Mouse (Mus musculus) frontal cortex, postnatal 25 days (tissue): ENCODE results near the gene P4ha1.
"Not testable (repeated sequence)": the region's sequence is repeated elsewhere in the genome, so short reads cannot be mapped to it uniquely, and the experiment has no call there.

Experiments used
- DNase-seq, 2 experiments: peaks; one replicate each; pipeline ENCODE4 v3.0.0; 2022; ENCODE audit warnings: low spot score in 2 of 2

The P4ha1 gene

DNA sequence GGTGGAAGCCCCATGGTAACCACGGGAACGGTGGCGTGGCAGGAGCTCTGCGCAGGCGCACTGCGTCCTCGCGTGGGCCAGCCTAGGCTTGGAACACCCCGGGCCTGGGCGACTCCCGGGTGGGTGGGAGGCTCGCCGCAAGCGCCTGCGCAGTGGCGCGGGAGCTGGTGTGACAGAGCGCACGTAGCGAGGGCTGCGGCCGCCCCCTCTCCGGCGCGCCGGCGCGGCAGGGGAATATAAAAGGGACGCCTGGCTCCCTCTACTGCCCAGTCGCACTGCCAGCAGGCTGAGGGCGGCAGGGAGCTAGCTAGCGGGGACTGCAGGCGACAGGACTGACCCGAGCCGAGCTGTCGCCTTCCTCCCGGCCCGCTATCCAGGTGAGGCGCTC, at the start of gene P4ha1:
Gene P4ha1, plus strand, starts transcription at position 197 of the 388 bp plus-strand sequence.
- peak; percentile 98 for DNase-seq

DNA sequence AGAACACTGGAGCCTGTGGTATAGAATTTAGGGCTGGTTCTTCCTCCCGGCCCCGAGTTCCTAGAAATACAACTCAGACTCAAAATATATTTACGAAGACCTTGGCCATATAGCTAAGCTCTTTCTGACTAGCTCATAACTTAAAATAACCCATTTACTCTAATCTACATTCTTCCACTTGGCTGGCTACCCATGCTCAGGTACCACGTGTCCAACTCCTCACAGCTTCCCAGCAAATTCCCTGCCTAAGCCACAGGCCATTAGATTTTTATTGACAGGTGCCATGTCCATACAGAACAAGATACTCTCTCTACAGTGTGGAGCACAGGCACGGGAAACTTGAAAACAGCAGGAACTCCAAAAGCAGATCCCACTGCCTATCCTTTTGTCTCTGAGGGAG, 47.4 kb upstream of the P4ha1 start:
- no peak for DNase-seq

GRCm38 (mm10) chr10:59277116-59277515, 46.0 kb upstream of the P4ha1 start:
- DNase-seq, result no peak

DNA sequence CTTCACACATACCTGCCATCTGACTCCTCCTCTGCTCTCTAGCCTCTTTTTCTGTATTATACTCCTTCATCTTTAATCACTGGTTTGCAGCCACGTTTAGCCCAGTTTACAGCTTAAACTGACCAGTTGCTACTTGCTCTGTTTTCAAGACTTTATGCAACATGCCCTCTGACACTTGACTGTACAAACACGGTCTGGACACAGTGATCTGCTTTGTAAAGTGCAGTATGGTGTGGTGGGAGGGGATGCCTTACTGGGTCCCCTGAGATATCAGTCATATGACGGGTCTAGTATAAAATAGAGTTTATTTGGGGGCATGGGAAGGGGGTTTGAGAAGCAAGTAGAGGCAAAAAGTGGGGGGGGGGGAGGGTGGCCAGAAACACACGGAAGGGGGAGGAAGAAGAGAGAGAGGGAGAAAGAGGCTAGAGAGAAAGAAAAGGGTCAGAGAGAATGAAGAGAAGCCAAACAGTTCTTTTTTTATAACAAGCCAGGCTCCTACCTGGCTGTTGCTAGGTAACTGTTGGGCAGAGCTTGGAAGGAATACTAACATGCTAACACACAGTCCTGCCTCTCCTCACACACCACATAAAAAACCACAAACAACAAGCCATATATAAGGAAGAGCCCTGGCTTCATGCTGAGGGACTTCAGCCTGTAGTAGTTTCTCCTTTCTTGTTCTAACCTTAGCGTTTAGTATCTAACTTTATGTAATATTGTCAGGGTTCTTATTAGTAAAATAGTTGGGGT, 45.2 kb upstream of the P4ha1 start:
- DNase-seq, result no peak

DNA sequence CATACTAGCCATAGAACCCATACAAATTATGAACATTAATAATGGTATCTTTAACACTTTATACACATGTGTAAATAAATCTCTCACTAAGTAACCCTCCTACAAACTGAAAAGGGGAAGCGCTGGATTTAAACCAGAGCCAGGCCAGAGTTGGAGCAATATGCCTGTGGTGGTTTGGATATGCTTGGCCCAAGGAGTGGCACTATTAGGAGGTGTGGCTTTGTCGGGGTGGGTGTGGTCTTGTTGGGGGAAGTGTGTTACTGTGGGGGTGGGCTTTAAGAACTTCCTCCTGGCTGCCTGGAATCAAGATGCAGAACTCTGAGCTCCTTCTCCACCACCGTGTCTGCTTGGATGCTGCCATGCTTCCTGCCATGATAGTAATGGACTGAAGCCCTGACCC, 39.9 kb upstream of the P4ha1 start:
- no peak for DNase-seq

- no peak for DNase-seq
Measured at GRCm38 (mm10) chr10:59283749-59284148, 39.3 kb upstream of the P4ha1 start.

DNA sequence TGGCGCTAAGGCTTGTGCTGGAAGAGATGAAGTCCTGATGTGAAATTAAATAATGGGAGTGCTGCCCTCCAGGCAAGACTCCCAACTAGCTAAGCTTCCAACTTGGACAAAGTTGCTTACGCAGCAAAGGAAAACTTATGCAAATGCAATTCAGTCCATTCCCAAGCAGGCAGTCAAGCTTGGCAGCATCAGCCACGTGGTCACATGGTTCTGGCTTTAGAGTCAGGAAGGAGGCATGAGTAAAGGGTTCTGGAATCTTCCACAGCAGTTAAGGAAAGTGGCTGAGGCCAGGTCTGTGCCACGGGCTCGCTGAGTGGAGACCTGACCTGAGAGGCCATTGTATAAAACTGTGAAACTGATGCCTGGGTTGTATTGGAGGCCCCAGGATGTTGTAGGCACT, 37.6 kb upstream of the P4ha1 start:
- no peak for DNase-seq

- no peak for DNase-seq
Measured at GRCm38 (mm10) chr10:59287251-59287650, 35.8 kb upstream of the P4ha1 start.

DNA sequence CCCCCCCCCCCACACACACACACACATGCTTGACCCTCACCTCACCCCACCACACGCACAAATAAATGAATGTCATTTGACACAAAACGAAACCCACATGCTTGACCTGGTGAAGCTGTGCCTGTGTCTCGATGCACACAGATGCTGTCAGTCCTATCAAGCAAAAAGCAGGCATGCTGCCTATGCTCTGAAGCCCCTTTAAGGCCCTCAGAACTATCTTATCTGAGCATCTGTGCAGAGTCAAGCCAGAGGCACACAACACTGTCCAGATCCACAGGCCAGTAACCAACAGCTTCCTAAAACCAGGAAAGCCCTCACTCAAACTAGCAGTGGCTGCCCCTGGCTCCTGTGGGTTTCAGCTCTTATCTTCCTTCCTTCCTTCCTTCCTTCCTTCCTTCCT, 35.4 kb upstream of the P4ha1 start:
- no peak for DNase-seq

DNA sequence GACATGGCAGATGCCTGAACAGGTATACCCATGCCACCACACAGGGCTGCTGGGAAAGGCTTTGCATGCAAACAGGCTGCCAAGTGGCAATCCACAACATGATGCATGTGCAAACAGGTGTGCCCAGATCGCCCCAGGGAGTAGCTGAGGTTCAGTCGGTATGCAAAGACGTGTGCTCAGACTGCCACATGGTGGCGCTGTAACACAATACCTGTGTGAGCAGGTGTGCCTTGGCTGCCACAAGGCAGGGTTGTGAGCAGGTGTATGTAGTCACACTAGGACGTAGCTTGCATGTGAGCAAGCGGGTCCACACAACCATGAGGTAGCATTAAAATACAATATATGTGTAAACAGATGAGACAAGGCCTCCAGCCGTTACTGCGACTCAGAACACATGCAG, 34.0 kb upstream of the P4ha1 start:
- DNase-seq, result no peak

GRCm38 (mm10) chr10:59291536-59291935, 31.6 kb upstream of the P4ha1 start:
- DNase-seq, result no peak

DNA sequence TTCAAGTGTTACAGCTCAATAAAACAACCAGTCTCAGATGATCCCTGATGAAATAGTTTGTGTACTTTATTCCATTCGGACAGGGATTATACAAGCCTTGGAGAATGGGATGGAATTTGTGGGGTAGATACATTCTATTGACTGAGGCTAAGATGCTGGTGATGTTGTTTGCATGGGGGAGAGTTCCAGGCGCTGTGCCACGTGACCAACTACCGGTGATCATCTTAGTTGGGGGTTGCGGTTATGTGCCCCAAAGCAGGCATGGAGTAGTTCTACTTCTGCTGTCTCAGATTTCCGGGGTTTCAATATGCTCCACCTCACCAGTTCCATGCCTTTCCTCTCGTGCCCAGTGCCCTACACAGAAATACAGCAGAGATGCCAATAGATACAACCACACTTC, 31.0 kb upstream of the P4ha1 start:
- DNase-seq, result no peak

DNA sequence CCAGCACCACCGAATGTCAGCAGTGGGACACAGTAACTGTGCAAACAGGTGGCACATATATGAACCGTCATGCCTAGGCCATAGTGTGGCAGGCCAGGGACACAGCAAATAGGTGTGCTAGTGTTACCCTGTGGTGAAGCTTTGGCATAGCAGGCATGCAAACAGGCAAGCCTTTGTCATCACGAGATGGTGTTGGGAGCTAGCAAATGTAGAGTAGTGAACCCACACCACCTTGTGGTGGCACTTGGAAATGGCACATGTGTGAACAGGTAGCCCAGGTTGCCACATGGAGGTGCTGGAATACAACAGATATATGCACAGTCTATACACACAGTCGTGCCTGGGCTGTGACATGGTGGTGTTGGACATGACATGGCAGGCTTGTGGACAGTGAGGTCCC, 30.5 kb upstream of the P4ha1 start:
- DNase-seq, result peak; percentile 83 to 88

- peak; percentile 45 to 50 for DNase-seq
Measured at GRCm38 (mm10) chr10:59295241-59295811, 27.8 kb upstream of the P4ha1 start.

DNA sequence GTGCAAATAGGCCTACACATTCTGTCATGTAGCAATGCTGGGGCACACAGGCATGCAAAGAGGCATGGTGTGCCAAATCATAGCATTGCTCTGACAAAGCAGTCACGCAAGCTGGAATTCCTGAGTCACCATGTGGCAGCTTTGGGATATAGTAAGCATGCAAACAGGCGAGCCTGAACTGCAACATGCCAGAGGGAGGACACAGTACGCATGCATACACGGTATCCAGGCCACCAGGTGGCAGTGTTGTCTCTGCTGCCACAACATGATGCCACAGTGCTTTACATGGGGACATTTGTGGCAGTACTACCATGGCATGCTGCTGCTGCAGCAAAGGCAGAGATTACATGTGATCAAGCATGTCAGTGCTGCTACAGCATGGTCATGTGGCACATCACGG, 26.8 kb upstream of the P4ha1 start:
- peak; percentile 62 to 66 for DNase-seq

- DNase-seq, result not testable (repeated sequence)
Measured at GRCm38 (mm10) chr10:59302671-59303070, 20.4 kb upstream of the P4ha1 start.

- no peak for DNase-seq
Measured at GRCm38 (mm10) chr10:59308993-59309715, 13.9 kb upstream of the P4ha1 start.

- no peak for DNase-seq
Measured at GRCm38 (mm10) chr10:59310124-59310523, 13.0 kb upstream of the P4ha1 start.

- DNase-seq, result no peak
Measured at GRCm38 (mm10) chr10:59310691-59311457, 12.2 kb upstream of the P4ha1 start.

- DNase-seq, result no peak
Measured at GRCm38 (mm10) chr10:59311881-59312280, 11.2 kb upstream of the P4ha1 start.

GRCm38 (mm10) chr10:59321112-59321511, 2.0 kb upstream of the P4ha1 start:
- no peak for DNase-seq

DNA sequence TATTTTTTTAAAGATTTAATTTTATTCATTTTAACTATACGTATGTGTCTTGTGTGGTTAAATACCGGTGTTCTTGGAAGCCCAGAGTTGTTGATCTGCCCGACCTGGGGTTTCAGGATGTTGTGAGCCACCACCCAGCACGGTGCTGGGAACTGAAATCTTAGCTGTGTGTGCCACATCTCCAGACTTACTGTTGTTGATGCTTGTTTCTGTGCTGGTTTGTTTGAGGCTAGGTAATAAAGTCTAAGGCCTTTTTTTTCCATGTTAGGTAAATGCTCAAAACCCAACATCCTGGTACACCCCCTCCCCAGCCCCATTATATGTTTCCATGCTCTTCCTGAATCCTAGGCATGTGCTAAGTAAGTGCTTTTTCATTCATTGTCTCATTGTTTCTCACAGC, 825 bp upstream of the P4ha1 start:
- no peak for DNase-seq
